Mouse (Mus musculus) lung, adult 2 months (tissue): ENCODE results near the gene BC017158. TPM values are rescaled to one million over a fixed set of nuclear protein-coding genes. Genes with fewer than 3 reads are reported as not detected.
"Not testable (repeated sequence)": the region's sequence is repeated elsewhere in the genome, so short reads cannot be mapped to it uniquely, and the experiment has no call there.

ENCODE experiments used
- DNase-seq: peaks from one replicate; pipeline ENCODE4 v3.0.0; 2022
- H3K4me1 ChIP-seq: fragments of 200-500 bp; 2 replicates; pipeline ENCODE4 v1.6.1; 2011; ENCODE audit warnings: low read length; ENCODE audit not compliant: control insufficient read depth, insufficient read depth
- H3K4me3 ChIP-seq: fragments of 200-500 bp; replicated peaks from 2 replicates; pipeline ENCODE3; 2011; ENCODE audit warnings: low read depth, mild to moderate bottlenecking, control low read depth, low read length; ENCODE audit errors: extremely low read depth
- CTCF ChIP-seq: fragments of 200-500 bp; IDR thresholded peaks from 2 replicates; pipeline ENCODE4 v1.5.1; 2011; ENCODE audit warnings: mild to moderate bottlenecking, low read length, control low read depth; ENCODE audit not compliant: insufficient read depth
- POLR2A ChIP-seq: fragments of 200-500 bp; IDR thresholded peaks from 2 replicates; pipeline ENCODE4 v1.6.1; 2011; ENCODE audit warnings: low read depth, mild to moderate bottlenecking, control low read depth, low read length, borderline replicate concordance; ENCODE audit errors: extremely low read depth
- WGBS: fragments of 180-500 bp; shearing (Covaris S2); methylation state at CpG from one replicate; pipeline ENCODE4 v1.1.7; 2018; 5-methylcytosine and 5-hydroxymethylcytosine counted together
- polyA plus RNA-seq: library from polyadenylated mRNA; depleted of rRNA; stranded (reverse); fragments of >200 nt; gene quantifications from 2 replicates; pipeline ENCODE4 v1.2.3, GENCODE M21; 2012; rRNA removed

BC017158 gene
- polyA plus RNA-seq = 59.4 and 59.9 TPM in 2 replicates

- DNase-seq = peak; percentile 78
- Histone ChIP-seq H3K4me1 (peaks cover 11% of the 10 kb centered on the region), H3K4me3 (peak within 1 kb of the TSS; percentile 78)
- WGBS = under 1% methylated on average over 46 of the region's 47 CpGs
- TF ChIP-seq CTCF = no peak
- peak; percentile 55; the same call in 1 of the 2 replicates for TF ChIP-seq POLR2A
These were observed at the start of gene BC017158 for GRCm38 (mm10) chr7:128297617-128298480. TSS of gene BC017158 (minus strand) at chr7:128298170.

GRCm38 (mm10) chr7:128346991-128347390, 49.0 kb upstream of the BC017158 start:
- WGBS = 71% methylated on average over 8 of the region's 8 CpGs
- DNase-seq = no peak
- H3K4me3 ChIP-seq = no peak overlapping the region
- TF ChIP-seq POLR2A (no peak), CTCF (no peak)
- H3K4me1 ChIP-seq = 0 out of 2 replicates have a peak, but pooled peaks cover 3% of the 10 kb centered on the region

DNA sequence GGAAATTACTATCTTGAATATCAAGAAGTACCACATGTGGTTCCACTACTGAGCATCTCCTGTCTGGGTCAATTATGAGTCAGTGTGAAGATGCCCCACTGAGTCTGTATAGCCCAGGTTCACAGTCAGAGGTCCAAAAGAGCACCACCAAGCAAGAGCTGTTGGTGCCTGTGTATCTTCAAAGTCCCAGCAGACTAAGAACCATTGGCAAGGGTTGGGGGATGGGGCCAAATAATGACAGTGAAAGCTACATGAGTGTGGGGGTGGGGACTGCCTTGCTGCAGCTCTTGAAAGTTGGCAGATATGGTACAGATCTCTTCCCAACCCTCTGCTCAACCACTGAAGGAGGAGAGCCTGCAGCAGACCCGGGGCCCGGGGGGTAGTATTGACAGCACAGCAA, 48.6 kb upstream of the BC017158 start:
- no peak for DNase-seq
- TF ChIP-seq POLR2A (no peak), CTCF (no peak)
- WGBS = 64% methylated on average over 2 of the region's 2 CpGs
- Histone ChIP-seq H3K4me1 (0 out of 2 replicates have a peak, but pooled peaks cover 3% of the 10 kb centered on the region), H3K4me3 (no peak overlapping the region)

- WGBS = 78% methylated on average over 6 of the region's 6 CpGs
- no peak for TF ChIP-seq POLR2A
- no peak for TF ChIP-seq CTCF
- Histone ChIP-seq H3K4me1 (0 out of 2 replicates have a peak, but pooled peaks cover 3% of the 10 kb centered on the region), H3K4me3 (no peak overlapping the region)
- no peak for DNase-seq
These were observed 47.7 kb upstream of the BC017158 start for GRCm38 (mm10) chr7:128345691-128346090.

GRCm38 (mm10) chr7:128344928-128345653, 47.1 kb upstream of the BC017158 start:
- 55% methylated on average over 6 of the region's 6 CpGs for WGBS
- Histone ChIP-seq H3K4me3 (no peak overlapping the region), H3K4me1 (0 out of 2 replicates have a peak, but pooled peaks cover 3% of the 10 kb centered on the region)
- TF ChIP-seq CTCF (peak; percentile 96), POLR2A (no peak)
- peak; percentile 81 for DNase-seq

GRCm38 (mm10) chr7:128344488-128344887, 46.5 kb upstream of the BC017158 start:
- TF ChIP-seq CTCF = no peak
- TF ChIP-seq POLR2A = no peak
- H3K4me3 ChIP-seq = no peak overlapping the region
- WGBS = 52% methylated on average over 7 of the region's 7 CpGs
- DNase-seq = no peak
- 0 out of 2 replicates have a peak, but pooled peaks cover 3% of the 10 kb centered on the region for H3K4me1 ChIP-seq

GRCm38 (mm10) chr7:128342691-128343090, 44.7 kb upstream of the BC017158 start:
- DNase-seq, H3K4me3 ChIP-seq, H3K4me1 ChIP-seq: not testable (repeated sequence)
- WGBS = 92% methylated on average over 9 of the region's 10 CpGs

DNA sequence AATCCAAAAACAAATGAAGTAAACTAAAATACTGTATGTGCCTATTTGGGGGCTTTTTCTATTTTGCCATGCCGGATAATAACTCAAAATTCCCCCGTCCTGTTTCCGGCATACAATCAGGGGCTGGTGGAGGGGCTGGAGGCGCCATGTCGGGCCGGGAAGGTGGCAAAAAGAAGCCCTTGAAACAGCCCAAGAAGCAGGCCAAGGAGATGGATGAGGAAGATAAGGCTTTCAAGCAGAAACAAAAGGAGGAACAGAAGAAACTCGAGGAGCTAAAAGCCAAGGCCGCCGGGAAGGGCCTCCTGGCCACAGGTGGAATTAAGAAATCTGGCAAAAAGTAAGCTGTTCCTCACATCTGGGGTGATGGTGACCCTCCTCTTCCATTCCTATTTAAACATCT, 42.4 kb upstream of the BC017158 start:
- DNase-seq, H3K4me3 ChIP-seq, H3K4me1 ChIP-seq: not testable (repeated sequence)
- WGBS = 59% methylated on average over 9 of the region's 9 CpGs

DNA sequence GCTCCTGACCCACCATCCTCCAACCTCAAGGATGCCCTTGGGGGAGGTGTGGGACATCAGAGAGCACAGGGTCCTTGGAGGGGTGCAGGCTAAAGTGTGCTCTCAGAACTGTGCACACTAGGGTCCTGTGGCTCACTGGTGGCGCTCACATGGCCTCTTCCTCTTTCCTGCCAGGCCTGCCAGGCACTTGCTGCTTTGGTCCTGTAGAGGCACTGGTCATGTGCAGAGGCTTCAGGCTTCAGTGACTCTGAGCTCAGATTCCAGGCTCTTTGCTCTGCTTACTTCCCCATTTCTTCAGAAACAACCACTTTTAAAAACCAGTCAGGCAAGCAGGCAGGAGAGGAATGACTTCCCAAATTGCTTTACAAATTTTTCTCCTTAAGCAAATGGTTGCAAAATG, 34.9 kb upstream of the BC017158 start:
- H3K4me3 ChIP-seq = no peak overlapping the region
- TF ChIP-seq POLR2A (no peak), CTCF (peak; percentile 34; the same call in 1 of the 2 replicates)
- no peak for DNase-seq
- 36% methylated on average over 1 of the region's 1 CpGs for WGBS
- no peaks in the 10 kb centered on the region for H3K4me1 ChIP-seq

DNA sequence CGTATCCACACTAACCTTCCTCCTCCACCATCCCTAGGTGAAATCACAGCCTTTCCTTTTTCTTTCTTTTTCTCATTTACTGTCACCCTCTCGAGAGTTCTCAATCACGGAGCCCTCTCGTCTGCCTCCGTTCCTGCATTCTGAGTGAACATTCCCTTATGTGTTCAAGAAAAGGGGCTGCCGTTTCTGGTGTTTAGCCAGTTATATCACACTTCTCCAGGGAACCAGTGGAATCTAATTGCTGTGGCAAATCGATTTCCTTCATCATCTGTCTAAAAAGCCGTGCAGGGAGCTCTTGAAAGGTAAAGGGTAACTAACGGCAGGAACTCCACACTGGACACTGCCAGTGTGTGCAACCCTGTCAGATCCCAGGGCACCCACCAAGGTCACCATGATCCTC, 33.0 kb upstream of the BC017158 start:
- TF ChIP-seq CTCF (no peak), POLR2A (no peak)
- Histone ChIP-seq H3K4me3 (no peak overlapping the region), H3K4me1 (no peaks in the 10 kb centered on the region; the same call in 1 of the 2 replicates)
- no peak for DNase-seq
- 59% methylated on average over 9 of the region's 9 CpGs for WGBS
